Mouse (Mus musculus) CH12.LX (cell line): ENCODE measurements around the gene Smtnl2. TPM values are rescaled to one million over a fixed set of nuclear protein-coding genes. Genes with fewer than 3 reads are reported as not detected.

Source experiments
- DNase-seq: peaks from one replicate; pipeline ENCODE4 v3.0.0-alpha.2; 2013; ENCODE audit errors: extremely low read depth
- H3K27ac ChIP-seq: 2 replicates; pipeline ENCODE4 v1.5.1; 2012; ENCODE audit warnings: low read depth, mild to moderate bottlenecking, control low read depth, moderate library complexity; ENCODE audit not compliant: insufficient read depth
- H3K27me3 ChIP-seq: replicated peaks from 2 replicates; pipeline ENCODE3; 2012; ENCODE audit warnings: inconsistent platforms
- H3K36me3 ChIP-seq, 2 experiments: replicated peaks in 1 of 2; 2 replicates each; pipeline versions ENCODE3 to v1.6.1; 2012; ENCODE audit warnings: inconsistent platforms in 1 of 2, low read length in 1 of 2, mild to moderate bottlenecking in 1 of 2, mixed read lengths in 1 of 2, moderate library complexity in 1 of 2; ENCODE audit not compliant: control insufficient read depth in 1 of 2, insufficient read depth in 1 of 2
- H3K4me1 ChIP-seq, 2 experiments: 2 replicates each; pipeline ENCODE4 v1.6.1; 2012; ENCODE audit warnings: inconsistent platforms in 1 of 2, moderate library complexity in 1 of 2; ENCODE audit not compliant: insufficient read depth in 2 of 2, control insufficient read depth in 1 of 2
- H3K4me2 ChIP-seq: 2 replicates; pipeline ENCODE4 v1.6.1; 2012; ENCODE audit warnings: low read depth, mild to moderate bottlenecking, control low read depth; ENCODE audit not compliant: poor library complexity, insufficient read depth, severe bottlenecking
- H3K4me3 ChIP-seq, 3 experiments: fragments of 150-350 bp in 1 of 3; sonication (generic) in 1 of 3; replicated peaks in 1 of 3; 2 replicates each; pipeline versions ENCODE3 to v1.5.1; 2011 to 2012; ENCODE audit warnings: low read depth in 2 of 3, low read length in 2 of 3, mild to moderate bottlenecking in 2 of 3, moderate library complexity in 2 of 3, control low read depth in 1 of 3, improper control_type of control experiment in 1 of 3, inconsistent platforms in 1 of 3, mixed read lengths in 1 of 3; ENCODE audit not compliant: poor library complexity in 1 of 3
- H3K79me2 ChIP-seq: replicated peaks from 2 replicates; pipeline ENCODE4 v1.6.1; 2012; ENCODE audit warnings: mild to moderate bottlenecking, moderate library complexity; ENCODE audit not compliant: control insufficient read depth, poor library complexity, insufficient read depth, severe bottlenecking; ENCODE audit errors: extremely low read depth
- H3K9ac ChIP-seq: 2 replicates; pipeline ENCODE4 v1.6.1; 2012; ENCODE audit warnings: low read depth, mild to moderate bottlenecking, control low read depth, moderate library complexity; ENCODE audit not compliant: insufficient read depth
- H3K9me3 ChIP-seq: replicated peaks from 2 replicates; pipeline ENCODE3; 2012; ENCODE audit warnings: low read length, inconsistent platforms, mixed read lengths
- CTCF ChIP-seq, 2 experiments: IDR thresholded peaks in 1 of 2; conservative IDR thresholded peaks in 1 of 2; 2 replicates each; pipeline ENCODE4 v1.5.1; 2011 to 2012; ENCODE audit warnings: low read depth in 2 of 2, low read length in 2 of 2, improper control_type of control experiment in 1 of 2, inconsistent platforms in 1 of 2, mild to moderate bottlenecking in 1 of 2, moderate library complexity in 1 of 2
- E2F4 ChIP-seq: IDR thresholded peaks from 2 replicates; pipeline ENCODE4 v1.6.1; 2011; ENCODE audit warnings: low read depth, low read length, improper control_type of control experiment; ENCODE audit not compliant: insufficient replicate concordance
- ELF1 ChIP-seq: IDR thresholded peaks from 2 replicates; pipeline ENCODE4 v1.6.1; 2014; ENCODE audit warnings: low read depth, mild to moderate bottlenecking, inconsistent platforms, low read length, improper control_type of control experiment
- EP300 ChIP-seq: IDR thresholded peaks from 2 replicates; pipeline ENCODE4 v1.6.1; 2011; ENCODE audit warnings: low read length, improper control_type of control experiment
- IRF4 ChIP-seq: IDR thresholded peaks from 2 replicates; pipeline ENCODE4 v1.6.1; 2014; ENCODE audit warnings: low read depth, mild to moderate bottlenecking, inconsistent platforms, low read length, improper control_type of control experiment
- JUN ChIP-seq: IDR thresholded peaks from 2 replicates; pipeline ENCODE4 v1.6.1; 2011; ENCODE audit warnings: low read depth, mild to moderate bottlenecking, low read length, improper control_type of control experiment, moderate library complexity; ENCODE audit not compliant: insufficient read depth
- KAT2A ChIP-seq: IDR thresholded peaks from 2 replicates; pipeline ENCODE4 v1.6.1; 2012; ENCODE audit warnings: low read length, improper control_type of control experiment, inconsistent platforms; ENCODE audit not compliant: insufficient replicate concordance
- MAFK ChIP-seq: IDR thresholded peaks from 2 replicates; pipeline ENCODE4 v1.6.1; 2011; ENCODE audit warnings: low read length, improper control_type of control experiment; ENCODE audit not compliant: insufficient replicate concordance
- MAX ChIP-seq: IDR thresholded peaks from 2 replicates; pipeline ENCODE4 v1.6.1; 2011; ENCODE audit warnings: low read length, improper control_type of control experiment
- NELFE ChIP-seq: IDR thresholded peaks from 2 replicates; pipeline ENCODE4 v1.6.1; 2011; ENCODE audit warnings: low read depth, low read length, improper control_type of control experiment
- POLR2AphosphoS2 ChIP-seq: IDR thresholded peaks from 2 replicates; pipeline ENCODE4 v1.6.1; 2011; ENCODE audit warnings: low read depth, low read length, improper control_type of control experiment
- SIN3A ChIP-seq: IDR thresholded peaks from 2 replicates; pipeline ENCODE4 v1.6.1; 2012; ENCODE audit warnings: low read length, improper control_type of control experiment, inconsistent platforms
- TCF12 ChIP-seq: IDR thresholded peaks from 2 replicates; pipeline ENCODE4 v1.6.1; 2014; ENCODE audit warnings: low read depth, mild to moderate bottlenecking, inconsistent platforms, low read length, improper control_type of control experiment
- UBTF ChIP-seq: IDR thresholded peaks from 2 replicates; pipeline ENCODE4 v1.6.1; 2012; ENCODE audit warnings: low read depth, mild to moderate bottlenecking, inconsistent platforms, low read length, improper control_type of control experiment, moderate library complexity
- ZC3H11A ChIP-seq: IDR thresholded peaks from 2 replicates; pipeline ENCODE4 v1.6.1; 2012; ENCODE audit warnings: low read depth, mild to moderate bottlenecking, inconsistent platforms, low read length, improper control_type of control experiment
- ZMIZ1 ChIP-seq: IDR thresholded peaks from 2 replicates; pipeline ENCODE4 v1.6.1; 2012; ENCODE audit warnings: low read depth, mild to moderate bottlenecking, inconsistent platforms, low read length, improper control_type of control experiment
- dilution Hi-C: fragments of 300-500 bp; cut with MboI; formaldehyde crosslinking; loops from 2 replicates; pipeline ENCODE4 v1.14.3; 2020; ENCODE audit warnings: low sequenced_read_pairs; ENCODE audit not compliant: extremely low pct_unique_long_range_greater_than_20kb, extremely low pct_ligation_motif_present
- in situ Hi-C: fragments of 300-500 bp; cut with MboI; formaldehyde crosslinking; loops from 3 replicates; pipeline ENCODE4 v1.14.3; 2019; ENCODE audit warnings: low sequenced_read_pairs, low pct_ligation_motif_present, low pct_unique_long_range_greater_than_20kb, mixed read lengths
- polyA plus RNA-seq: library from polyadenylated mRNA; unstranded; fragments of >175 nt; gene quantifications from 2 replicates; pipeline ENCODE4 v1.2.1, GENCODE M21; 2012; ENCODE audit warnings: low read depth; ENCODE audit not compliant: insufficient read length
- total RNA-seq, 2 experiments: library from RNA; depleted of rRNA; stranded (reverse); fragments of 300-350 nt in 1 of 2; fragments of >200 nt in 1 of 2; gene quantifications; 2 replicates each; pipeline ENCODE4 v1.2.3; 2012 to 2014

Gene Smtnl2
- total and polyA plus RNA-seq, 3 experiments: 0.47 TPM; not detected in 1

- dilution Hi-C loops: no loop called here
- H3K27ac ChIP-seq: no peak overlapping the region
- H3K36me3 ChIP-seq: no peaks in the 10 kb centered on the region
- no peak overlapping the region for H3K9ac ChIP-seq
- in situ Hi-C loops: loop anchor here (5.0 kb wide), 2 partner anchors 83 to 223 kb away; no protein-coding TSS in a partner anchor
- H3K79me2 ChIP-seq: no peaks in the 10 kb centered on the region
- no peak overlapping the region for H3K4me2 ChIP-seq
- no peak for DNase-seq
- H3K4me1 ChIP-seq: peaks cover 0 to 8% of the 10 kb centered on the region in 2 experiments; a peak in 2 of 4 replicates
- H3K9me3 ChIP-seq: no peaks in the 10 kb centered on the region
- TF ChIP-seq CTCF (conservative IDR thresholded peaks at IDR 0.05 in 1 of 2, IDR thresholded peaks at IDR 0.05 in 1 of 2; ENCODE audit: low read depth in 2 of 2, low read length in 2 of 2) (no peak), IRF4 (no peak), ZC3H11A (no peak), TCF12 (no peak), JUN (no peak), NELFE (no peak), MAFK (no peak), SIN3A (no peak), UBTF (no peak), ZMIZ1 (no peak), KAT2A (no peak), E2F4 (no peak), EP300 (no peak), POLR2AphosphoS2 (no peak), MAX (no peak), ELF1 (no peak)
- H3K27me3 ChIP-seq: peaks cover 30% of the 10 kb centered on the region
- H3K4me3 ChIP-seq: no peak overlapping the region
Measured at GRCm38 (mm10) chr11:72339716-72340115, 71.8 kb downstream of the Smtnl2 start.

Other genes with a start within 250 kb of the Smtnl2 start
- gene Gm43951, start 204.9 kb downstream of the Smtnl2 start, total RNA-seq (2012; rRNA removed): 0.46 and 0.47 TPM in 2 replicates
- not detected in 2 replicates for gene Gm43951, start 204.9 kb downstream of the Smtnl2 start, total RNA-seq (2014; rRNA removed)
- 0.39 and 0.44 TPM in 2 replicates for gene Gm43951, start 204.9 kb downstream of the Smtnl2 start, polyA plus RNA-seq
- gene 4933427D14Rik, start 204.3 kb downstream of the Smtnl2 start, total RNA-seq (2012; rRNA removed): 9.3 TPM in 2 replicates
- gene 4933427D14Rik, start 204.3 kb downstream of the Smtnl2 start, total RNA-seq (2014; rRNA removed): 6.0 and 6.8 TPM in 2 replicates
- gene 4933427D14Rik, start 204.3 kb downstream of the Smtnl2 start, polyA plus RNA-seq: 7.8 and 7.9 TPM in 2 replicates
- 126 and 140 TPM in 2 replicates for gene Txndc17, start 204.2 kb downstream of the Smtnl2 start, total RNA-seq (2012; rRNA removed)
- 177 and 197 TPM in 2 replicates for gene Txndc17, start 204.2 kb downstream of the Smtnl2 start, total RNA-seq (2014; rRNA removed)
- 162 and 182 TPM in 2 replicates for gene Txndc17, start 204.2 kb downstream of the Smtnl2 start, polyA plus RNA-seq
- 25.5 and 26.1 TPM in 2 replicates for gene Med31, start 196.1 kb downstream of the Smtnl2 start, total RNA-seq (2012; rRNA removed)
- gene Med31, start 196.1 kb downstream of the Smtnl2 start, total RNA-seq (2014; rRNA removed): 33.4 and 35.8 TPM in 2 replicates
- gene Med31, start 196.1 kb downstream of the Smtnl2 start, polyA plus RNA-seq: 21.7 and 22.5 TPM in 2 replicates
- gene Slc13a5, start 144.5 kb downstream of the Smtnl2 start, total RNA-seq (2012; rRNA removed): not detected in 2 replicates
- not detected in 2 replicates for gene Slc13a5, start 144.5 kb downstream of the Smtnl2 start, total RNA-seq (2014; rRNA removed)
- gene Slc13a5, start 144.5 kb downstream of the Smtnl2 start, polyA plus RNA-seq: not detected in 2 replicates
- gene Xaf1, start 110.1 kb downstream of the Smtnl2 start, total RNA-seq (2012; rRNA removed): 2.5 and 3.0 TPM in 2 replicates
- gene Xaf1, start 110.1 kb downstream of the Smtnl2 start, total RNA-seq (2014; rRNA removed): 2.8 and 4.1 TPM in 2 replicates
- gene Xaf1, start 110.1 kb downstream of the Smtnl2 start, polyA plus RNA-seq: 9.6 TPM in 2 replicates
- gene Fbxo39, start 97.3 kb downstream of the Smtnl2 start, total RNA-seq (2012; rRNA removed): not detected in 2 replicates
- gene Fbxo39, start 97.3 kb downstream of the Smtnl2 start, total RNA-seq (2014; rRNA removed): not detected in 2 replicates
- gene Fbxo39, start 97.3 kb downstream of the Smtnl2 start, polyA plus RNA-seq: 0.13 TPM in 1 of 2 replicates, not detected in the other
- 0.08 TPM in 1 of 2 replicates, not detected in the other for gene Tekt1, start 49.3 kb downstream of the Smtnl2 start, total RNA-seq (2012; rRNA removed)
- gene Tekt1, start 49.3 kb downstream of the Smtnl2 start, total RNA-seq (2014; rRNA removed): not detected in 2 replicates
- not detected in 2 replicates for gene Tekt1, start 49.3 kb downstream of the Smtnl2 start, polyA plus RNA-seq
- 0.13 TPM in 2 replicates for gene Ggt6, start 23.8 kb upstream of the Smtnl2 start, total RNA-seq (2012; rRNA removed)
- not detected in 2 replicates for gene Ggt6, start 23.8 kb upstream of the Smtnl2 start, total RNA-seq (2014; rRNA removed)
- gene Ggt6, start 23.8 kb upstream of the Smtnl2 start, polyA plus RNA-seq: 0.19 TPM in 1 of 2 replicates, not detected in the other
- 245 and 334 TPM in 2 replicates for gene Mybbp1a, start 29.6 kb upstream of the Smtnl2 start, total RNA-seq (2012; rRNA removed)
- 115 and 174 TPM in 2 replicates for gene Mybbp1a, start 29.6 kb upstream of the Smtnl2 start, total RNA-seq (2014; rRNA removed)
- 729 and 816 TPM in 2 replicates for gene Mybbp1a, start 29.6 kb upstream of the Smtnl2 start, polyA plus RNA-seq
- gene Spns2, start 78.2 kb upstream of the Smtnl2 start, total RNA-seq (2012; rRNA removed): 0.08 and 0.17 TPM in 2 replicates
- 0.07 TPM in 1 of 2 replicates, not detected in the other for gene Spns2, start 78.2 kb upstream of the Smtnl2 start, total RNA-seq (2014; rRNA removed)
- gene Spns2, start 78.2 kb upstream of the Smtnl2 start, polyA plus RNA-seq: 0.10 and 0.14 TPM in 2 replicates
- 0.17 and 0.21 TPM in 2 replicates for gene Spns3, start 138.8 kb upstream of the Smtnl2 start, total RNA-seq (2012; rRNA removed)
- 0.85 and 1.0 TPM in 2 replicates for gene Spns3, start 138.8 kb upstream of the Smtnl2 start, total RNA-seq (2014; rRNA removed)
- gene Spns3, start 138.8 kb upstream of the Smtnl2 start, polyA plus RNA-seq: 1.6 and 1.8 TPM in 2 replicates
- gene Ube2g1, start 195.6 kb upstream of the Smtnl2 start, total RNA-seq (2012; rRNA removed): 34.3 and 34.5 TPM in 2 replicates
- 74.4 and 78.3 TPM in 2 replicates for gene Ube2g1, start 195.6 kb upstream of the Smtnl2 start, total RNA-seq (2014; rRNA removed)
- 52.8 and 73.8 TPM in 2 replicates for gene Ube2g1, start 195.6 kb upstream of the Smtnl2 start, polyA plus RNA-seq